Mouse (Mus musculus) midbrain, embryonic 15.5 days (tissue): Measurements from ENCODE around the gene Gtf3c2. TPM values are rescaled to one million over a fixed set of nuclear protein-coding genes. Genes with fewer than 3 reads are reported as not detected.

Experiments used
- ATAC-seq: fragments of 200-750 bp; cut with Nextera tagmentation; replicated peaks from 2 replicates; pipeline ENCODE4 v1.8.0; 2017; ENCODE audit warnings: moderate TSS enrichment
- H3K27ac ChIP-seq: fragments of 300-500 bp; sonication (generic); 2 replicates; pipeline ENCODE4 v1.5.1; 2015; ENCODE audit warnings: mild to moderate bottlenecking, inconsistent platforms
- H3K27me3 ChIP-seq: fragments of 300-500 bp; sonication (generic); replicated peaks from 2 replicates; pipeline ENCODE4 v1.6.1; 2015; ENCODE audit warnings: inconsistent platforms
- H3K36me3 ChIP-seq: fragments of 300-500 bp; sonication (generic); replicated peaks from 2 replicates; pipeline ENCODE4 v1.6.1; 2015; ENCODE audit warnings: inconsistent platforms
- H3K4me1 ChIP-seq: fragments of 300-500 bp; sonication (generic); 2 replicates; pipeline ENCODE4 v1.6.1; 2015; ENCODE audit warnings: inconsistent platforms
- H3K4me2 ChIP-seq: fragments of 300-500 bp; sonication (generic); 2 replicates; pipeline ENCODE4 v1.6.1; 2015; ENCODE audit warnings: inconsistent platforms, mild to moderate bottlenecking, moderate library complexity
- H3K4me3 ChIP-seq: fragments of 300-500 bp; sonication (generic); 2 replicates; pipeline ENCODE4 v1.5.1; 2015; ENCODE audit warnings: mild to moderate bottlenecking, inconsistent platforms
- H3K9ac ChIP-seq: fragments of 300-500 bp; sonication (generic); 2 replicates; pipeline ENCODE4 v1.6.1; 2015; ENCODE audit warnings: mild to moderate bottlenecking, inconsistent platforms
- H3K9me3 ChIP-seq: fragments of 300-500 bp; sonication (generic); 2 replicates; pipeline ENCODE4 v1.6.1; 2016; ENCODE audit warnings: inconsistent platforms
- WGBS: fragments of 180-500 bp; shearing (Covaris S2); methylation state at CpG from one replicate; pipeline ENCODE4 v1.1.7; 2015; ENCODE audit warnings: mixed read lengths; 5-methylcytosine and 5-hydroxymethylcytosine counted together
- polyA plus RNA-seq: library from polyadenylated mRNA; unstranded; fragments of >200 nt; fragmentation: Nextera tagmentation; extraction: Ambion mirVana; gene quantifications from 2 replicates; pipeline ENCODE4 v1.2.1, GENCODE M21; 2015

Gtf3c2 gene
- polyA plus RNA-seq, 1 experiment from 2014 or later: 73.6 TPM

GRCm38 (mm10) chr5:31123481-31123880 lies 56.5 kb downstream of the Gtf3c2 start:
- Histone ChIP-seq H3K9me3 (no peaks in the 10 kb centered on the region), H3K4me3 (no peak overlapping the region), H3K9ac (no peak overlapping the region), H3K4me1 (no peaks in the 10 kb centered on the region), H3K27me3 (no peaks in the 10 kb centered on the region), H3K27ac (no peak overlapping the region), H3K36me3 (no peaks in the 10 kb centered on the region), H3K4me2 (no peak overlapping the region)
- no peak for ATAC-seq
- WGBS: 42% methylated on average over 2 of the region's 2 CpGs

GRCm38 (mm10) chr5:31121111-31121510 lies 58.8 kb downstream of the Gtf3c2 start:
- WGBS: 89% methylated on average over 8 of the region's 8 CpGs
- H3K27me3 ChIP-seq: no peaks in the 10 kb centered on the region
- H3K9ac ChIP-seq: no peak overlapping the region

GRCm38 (mm10) chr5:31116912-31117311 lies 63.0 kb downstream of the Gtf3c2 start:
- Histone ChIP-seq H3K4me2 (no peak overlapping the region), H3K4me3 (no peak overlapping the region), H3K9ac (no peak overlapping the region), H3K9me3 (no peaks in the 10 kb centered on the region), H3K27me3 (no peaks in the 10 kb centered on the region), H3K36me3 (no peaks in the 10 kb centered on the region), H3K4me1 (no peaks in the 10 kb centered on the region), H3K27ac (no peak overlapping the region)
- 36% methylated on average over 10 of the region's 10 CpGs for WGBS
- no peak for ATAC-seq

More at GRCm38 (mm10) chr5:31121111-31121510, 58.8 kb downstream of the Gtf3c2 start:
- Histone ChIP-seq H3K36me3 (no peaks in the 10 kb centered on the region), H3K9me3 (no peaks in the 10 kb centered on the region), H3K4me3 (no peak overlapping the region), H3K4me1 (no peaks in the 10 kb centered on the region), H3K27ac (no peak overlapping the region), H3K4me2 (no peak overlapping the region)
- no peak for ATAC-seq

GRCm38 (mm10) chr5:31116354-31116753 lies 63.6 kb downstream of the Gtf3c2 start, which contains the start of gene Trim54:
TSS of gene Trim54 (plus strand) at chr5:31116712.
- H3K9ac ChIP-seq: no peak within 1 kb of the TSS
- ATAC-seq: no peak
- no peaks in the 10 kb centered on the region for H3K9me3 ChIP-seq
- no peak within 1 kb of the TSS for H3K4me3 ChIP-seq
- H3K36me3 ChIP-seq: no peaks in the 10 kb centered on the region
- no peak within 1 kb of the TSS for H3K4me2 ChIP-seq
- H3K27me3 ChIP-seq: no peaks in the 10 kb centered on the region
- no peaks in the 10 kb centered on the region for H3K4me1 ChIP-seq
- WGBS: 45% methylated on average over 3 of the region's 3 CpGs
- H3K27ac ChIP-seq: no peak within 1 kb of the TSS

- Histone ChIP-seq H3K9ac (no peak overlapping the region), H3K4me2 (no peak overlapping the region), H3K36me3 (no peaks in the 10 kb centered on the region), H3K9me3 (no peaks in the 10 kb centered on the region), H3K4me3 (no peak overlapping the region), H3K27ac (no peak overlapping the region), H3K27me3 (no peaks in the 10 kb centered on the region), H3K4me1 (no peaks in the 10 kb centered on the region)
- 34% methylated on average over 7 of the region's 7 CpGs for WGBS
- no peak for ATAC-seq
These were observed 69.2 kb downstream of the Gtf3c2 start for GRCm38 (mm10) chr5:31110781-31111180.

- Histone ChIP-seq H3K9me3 (no peaks in the 10 kb centered on the region), H3K27me3 (no peaks in the 10 kb centered on the region), H3K4me1 (no peaks in the 10 kb centered on the region), H3K27ac (no peak within 1 kb of the TSS), H3K4me3 (no peak within 1 kb of the TSS), H3K4me2 (no peak within 1 kb of the TSS), H3K9ac (no peak within 1 kb of the TSS), H3K36me3 (no peaks in the 10 kb centered on the region)
- ATAC-seq: no peak
- WGBS: 94% methylated on average over 18 of the region's 18 CpGs
These were observed 71.9 kb downstream of the Gtf3c2 start, which contains the start of gene Slc30a3 for GRCm38 (mm10) chr5:31108000-31108490. TSS of gene Slc30a3 (minus strand) at chr5:31108237.

Other genes with a start within 250 kb of the Gtf3c2 start
- 62.7 and 66.5 TPM in 2 replicates for gene Cgref1, start 234.6 kb downstream of the Gtf3c2 start, polyA plus RNA-seq
- 110 and 113 TPM in 2 replicates for gene Preb, start 219.8 kb downstream of the Gtf3c2 start, polyA plus RNA-seq
- gene Tcf23, start 211.5 kb downstream of the Gtf3c2 start, polyA plus RNA-seq: 0.08 TPM in 1 of 2 replicates, not detected in the other
- gene Atraid, start 131.8 kb downstream of the Gtf3c2 start, polyA plus RNA-seq: 161 and 164 TPM in 2 replicates
- gene Slc5a6, start 131.2 kb downstream of the Gtf3c2 start, polyA plus RNA-seq: 26.9 and 29.1 TPM in 2 replicates
- gene Cad, start 125.4 kb downstream of the Gtf3c2 start, polyA plus RNA-seq: 14.9 and 16.2 TPM in 2 replicates
- gene Dnajc5g, start 73.9 kb downstream of the Gtf3c2 start, polyA plus RNA-seq: not detected in 2 replicates
- gene Slc30a3, start 71.9 kb downstream of the Gtf3c2 start, polyA plus RNA-seq: 20.4 and 21.5 TPM in 2 replicates
- not detected in 2 replicates for gene Trim54, start 63.4 kb downstream of the Gtf3c2 start, polyA plus RNA-seq
- gene Ucn, start 41.3 kb downstream of the Gtf3c2 start, polyA plus RNA-seq: not detected in 2 replicates
- gene Mpv17, start 25.9 kb downstream of the Gtf3c2 start, polyA plus RNA-seq: 51.5 and 57.8 TPM in 2 replicates
- gene Gm29609, start 233 bp downstream of the Gtf3c2 start, polyA plus RNA-seq: 1.7 TPM in 2 replicates
- gene Snx17, start 13.1 kb upstream of the Gtf3c2 start, polyA plus RNA-seq: 125 and 126 TPM in 2 replicates
- 85.0 and 92.1 TPM in 2 replicates for gene Eif2b4, start 13.3 kb upstream of the Gtf3c2 start, polyA plus RNA-seq
- gene Zfp513, start 22.2 kb upstream of the Gtf3c2 start, polyA plus RNA-seq: 17.0 and 19.4 TPM in 2 replicates
- 191 and 200 TPM in 2 replicates for gene Ppm1g, start 40.5 kb upstream of the Gtf3c2 start, polyA plus RNA-seq
- 169 and 177 TPM in 2 replicates for gene Nrbp1, start 60.7 kb upstream of the Gtf3c2 start, polyA plus RNA-seq
- gene Gm9970, start 61.1 kb upstream of the Gtf3c2 start, polyA plus RNA-seq: 0.45 and 0.69 TPM in 2 replicates
- 2.5 and 3.2 TPM in 2 replicates for gene Krtcap3, start 71.5 kb upstream of the Gtf3c2 start, polyA plus RNA-seq
- 34.3 and 36.6 TPM in 2 replicates for gene Ift172, start 111.0 kb upstream of the Gtf3c2 start, polyA plus RNA-seq
- gene Fndc4, start 115.9 kb upstream of the Gtf3c2 start, polyA plus RNA-seq: 107 and 113 TPM in 2 replicates
- gene Gckr, start 117.3 kb upstream of the Gtf3c2 start, polyA plus RNA-seq: 0.50 and 0.74 TPM in 2 replicates